Mouse (Mus musculus) layer of hippocampus, adult 2 months (tissue): ENCODE measurements at regions not wholly inside any gene's neighbourhood (a gene's known extent, or its start where the extent isn't known, plus 50 kb on each side); places are given as distances from the start of the nearest gene placed in this dataset.

Experiments used
- DNase-seq, 2 experiments: peaks; one replicate each; pipeline ENCODE4 v3.0.0; 2022; ENCODE audit warnings: low spot score in 2 of 2
- H3K27ac ChIP-seq: fragments of 200-600 bp; 2 replicates; pipeline ENCODE4 v1.8.1; 2022
- H3K4me3 ChIP-seq: fragments of 200-600 bp; 2 replicates; pipeline ENCODE4 v1.8.1; 2022; ENCODE audit warnings: mild to moderate bottlenecking
- CTCF ChIP-seq: fragments of 200-600 bp; conservative IDR thresholded peaks from 2 replicates; pipeline ENCODE4 v1.8.1; 2022; ENCODE audit warnings: antibody characterized with exemption, mild to moderate bottlenecking, moderate library complexity

- Histone ChIP-seq H3K27ac (no peak overlapping the region), H3K4me3 (no peak overlapping the region)
- TF ChIP-seq CTCF, result no peak
- DNase-seq, result no peak
Observed at GRCm38 (mm10) chr14:89405011-89405712, 934.0 kb upstream of the Pcdh20 start.

DNA sequence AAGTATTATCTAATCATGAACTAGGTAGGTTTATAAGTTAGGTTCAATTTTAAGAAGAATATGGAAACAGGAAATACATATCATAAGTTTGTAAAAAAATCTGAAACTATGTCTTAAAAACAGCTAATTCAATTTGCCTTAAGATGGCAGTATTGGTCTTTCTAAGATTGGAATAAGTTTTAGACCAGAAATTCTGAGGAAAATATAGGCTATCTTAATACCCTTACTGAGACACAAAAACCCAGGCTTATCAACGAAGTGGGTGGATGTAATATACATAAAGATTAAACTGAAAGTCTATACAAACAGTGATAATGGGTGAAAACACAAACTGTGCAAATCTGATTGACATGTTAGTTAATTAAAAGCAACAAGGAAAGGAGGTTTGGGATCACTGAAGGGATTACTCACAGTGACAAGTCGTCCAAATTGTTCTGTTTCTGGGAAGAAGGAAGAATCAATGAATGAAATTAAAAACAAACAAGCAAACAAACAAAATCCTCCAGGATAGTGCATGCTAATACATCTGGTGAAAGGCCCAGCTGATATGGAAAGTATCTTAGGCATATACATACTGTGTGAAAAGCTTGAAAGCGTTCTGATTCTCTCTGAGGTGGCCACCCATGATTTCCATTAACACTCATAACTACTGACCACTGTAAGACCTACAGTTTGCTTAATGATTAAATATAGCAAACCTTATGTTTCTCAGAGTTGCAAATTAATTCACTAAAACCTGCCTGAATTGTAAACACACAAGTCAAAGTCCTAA is 931.6 kb upstream of the Pcdh20 start:
- Histone ChIP-seq H3K27ac (no peak overlapping the region), H3K4me3 (no peak overlapping the region)
- DNase-seq, result no peak
- peak; percentile 73 for TF ChIP-seq CTCF

DNA sequence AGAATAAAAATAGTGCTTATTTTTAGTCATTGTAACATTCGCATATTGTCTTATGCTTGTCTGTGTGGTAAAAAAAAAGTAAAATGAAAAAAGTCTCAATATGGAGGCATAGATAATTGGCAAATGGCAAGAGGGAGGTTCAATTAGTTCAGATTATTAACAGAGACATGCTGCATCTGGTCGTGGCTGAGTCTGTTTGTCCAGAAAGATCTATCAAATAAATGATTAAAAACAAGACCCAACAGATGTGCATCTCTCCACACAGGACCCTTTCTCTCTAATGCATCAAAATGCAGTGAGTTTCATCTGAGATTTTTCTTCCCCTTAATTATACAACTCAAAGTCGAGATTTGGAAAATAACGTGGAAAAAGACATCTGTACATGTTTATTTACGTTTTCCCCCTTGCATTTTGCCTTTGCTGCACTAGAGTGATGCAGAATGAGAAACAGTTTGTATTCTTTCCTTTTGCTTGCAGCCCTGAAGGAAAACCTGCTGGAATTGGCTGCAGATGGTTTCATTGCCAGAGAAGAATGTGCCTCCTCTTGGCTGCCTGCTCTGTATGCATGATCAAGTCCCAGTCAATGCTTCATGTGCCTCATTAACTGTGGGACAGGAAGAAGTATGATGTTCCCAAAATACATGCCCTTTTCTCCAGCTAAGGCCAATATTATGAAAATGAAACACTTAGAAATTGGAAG is 886.0 kb upstream of the Pcdh20 start:
- peak; percentile 11 to 13 for DNase-seq
- Histone ChIP-seq H3K27ac (no peak overlapping the region), H3K4me3 (no peak overlapping the region)
- TF ChIP-seq CTCF, result no peak

- DNase-seq, result peak in 1 of 2 experiments; percentile 22
- no peak overlapping the region for H3K27ac ChIP-seq
- H3K4me3 ChIP-seq, result no peak overlapping the region
- TF ChIP-seq CTCF, result peak; percentile 83
Observed at GRCm38 (mm10) chr14:89347972-89348371, 876.8 kb upstream of the Pcdh20 start.

- Histone ChIP-seq H3K4me3 (no peak overlapping the region), H3K27ac (no peak overlapping the region)
- no peak for DNase-seq
- no peak for TF ChIP-seq CTCF
Observed at GRCm38 (mm10) chr14:89325116-89325515, 853.9 kb upstream of the Pcdh20 start.

GRCm38 (mm10) chr14:89308506-89308905 is 837.3 kb upstream of the Pcdh20 start:
- DNase-seq, result no peak
- Histone ChIP-seq H3K27ac (no peak overlapping the region), H3K4me3 (no peak overlapping the region)
- no peak for TF ChIP-seq CTCF
